Mouse (Mus musculus): ENCODE measurements around the gene Hist3h2ba. TPM values are rescaled to one million over a fixed set of nuclear protein-coding genes. Genes with fewer than 3 reads are reported as not detected.
A peak's percentile ranks its signal among the peaks of the same experiment; 100 is the strongest.

Gene Hist3h2ba
- total RNA-seq, 1 experiment = 141 TPM

DNA sequence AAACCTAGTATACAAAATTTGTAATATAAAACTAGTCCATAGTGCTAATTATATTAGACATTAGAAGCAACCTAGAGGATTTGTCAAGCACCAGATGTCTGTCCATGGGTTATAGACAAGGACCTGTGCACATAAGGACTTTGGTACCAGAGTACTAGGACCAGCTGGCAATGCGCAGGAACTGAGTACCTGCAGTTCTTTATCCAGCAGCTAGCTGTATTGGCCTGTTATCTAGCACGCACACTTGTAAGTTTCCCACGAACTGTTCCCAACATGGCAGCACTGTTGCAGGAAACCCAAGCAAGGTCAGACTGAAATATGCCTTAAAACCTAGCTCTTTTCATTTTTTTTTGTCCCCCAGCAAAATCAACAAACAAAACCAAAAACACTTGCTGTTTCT is 18.5 kb upstream of the Hist3h2ba start:
- TF ChIP-seq HCFC1 (IDR thresholded peaks at IDR 0.05; ENCODE audit: borderline replicate concordance, insufficient read depth, low read length) = no peak
- TF ChIP-seq CHD2 (IDR thresholded peaks at IDR 0.05; ENCODE audit: low read depth, low read length) = no peak
- no peak for TF ChIP-seq MAFK (IDR thresholded peaks at IDR 0.05; ENCODE audit: insufficient read depth, low read depth, low read length)

DNA sequence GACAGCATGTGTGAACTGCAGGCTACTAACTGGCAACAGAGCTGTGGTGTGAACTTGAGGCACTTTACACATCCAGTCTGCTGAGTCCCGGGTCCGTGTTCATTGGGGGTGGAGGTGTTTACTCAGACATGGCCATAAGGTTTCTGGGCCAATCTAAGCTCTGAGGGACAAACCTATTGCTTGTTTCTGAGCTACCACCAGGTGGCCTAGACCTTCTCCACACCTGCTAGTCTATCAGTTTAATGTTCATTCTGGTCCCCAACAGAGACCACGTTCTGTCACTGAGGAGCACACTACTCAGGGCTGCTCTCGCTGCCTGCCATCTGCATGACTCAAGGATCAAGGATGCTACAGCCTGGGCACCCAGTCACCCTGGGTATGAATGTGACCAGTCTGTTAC is 17.1 kb upstream of the Hist3h2ba start:
- Histone ChIP-seq H3K9me3 (ENCODE audit: control insufficient read depth, insufficient read depth, low read depth, low read length) (no peaks in the 10 kb centered on the region), H3K9ac (ENCODE audit: insufficient read depth, low read depth, low read length, poor library complexity, severe bottlenecking) (no peak overlapping the region), H3K4me3 (ENCODE audit: insufficient read depth in 1 of 2, low read depth in 1 of 2, low read length in 2 of 2, poor library complexity in 1 of 2, severe bottlenecking in 1 of 2) (no peak overlapping the region), H3K36me3 (ENCODE audit: control insufficient read depth, insufficient read depth, low read length, poor library complexity, severe bottlenecking) (peaks cover 36% of the 10 kb centered on the region), H3K4me1 (ENCODE audit: control insufficient read depth in 2 of 2, insufficient read depth in 2 of 2, low read length in 2 of 2, poor library complexity in 1 of 2) (peaks cover 0 to 8% of the 10 kb centered on the region in 2 experiments; a peak in 1 of 4 replicates), H3K27ac (ENCODE audit: insufficient read depth, low read depth, low read length, poor library complexity, severe bottlenecking) (no peak overlapping the region)
- no peak for DNase-seq (ENCODE audit: low read depth, low spot score)
- no peak for TF ChIP-seq CHD2 (IDR thresholded peaks at IDR 0.05; ENCODE audit: low read depth, low read length)
- TF ChIP-seq MAFK (IDR thresholded peaks at IDR 0.05; ENCODE audit: insufficient read depth, low read depth, low read length) = no peak
- no peak for TF ChIP-seq ZNF384 (IDR thresholded peaks at IDR 0.05; ENCODE audit: low read depth, low read length)
- TF ChIP-seq ZC3H11A (IDR thresholded peaks at IDR 0.05; ENCODE audit: borderline replicate concordance, low read depth, low read length) = no peak
- no peak for TF ChIP-seq HCFC1 (IDR thresholded peaks at IDR 0.05; ENCODE audit: borderline replicate concordance, insufficient read depth, low read length)
- in situ Hi-C loops (cut with MboI; ENCODE audit: low sequenced_read_pairs in 2 of 2, unreplicated experiment in 2 of 2) = no loop called here

More for the DNA sequence above, 18.5 kb upstream of the Hist3h2ba start:
- H3K4me3 ChIP-seq (ENCODE audit: insufficient read depth in 1 of 2, low read depth in 1 of 2, low read length in 2 of 2, poor library complexity in 1 of 2, severe bottlenecking in 1 of 2) = no peak overlapping the region
- H3K9me3 ChIP-seq (ENCODE audit: control insufficient read depth, insufficient read depth, low read depth, low read length) = no peaks in the 10 kb centered on the region
- H3K9ac ChIP-seq (ENCODE audit: insufficient read depth, low read depth, low read length, poor library complexity, severe bottlenecking) = no peak overlapping the region
- no peak overlapping the region for H3K27ac ChIP-seq (ENCODE audit: insufficient read depth, low read depth, low read length, poor library complexity, severe bottlenecking)
- in situ Hi-C loops (cut with MboI; ENCODE audit: low sequenced_read_pairs in 2 of 2, unreplicated experiment in 2 of 2) = no loop called here
- H3K4me1 ChIP-seq (ENCODE audit: control insufficient read depth in 2 of 2, insufficient read depth in 2 of 2, low read length in 2 of 2, poor library complexity in 1 of 2) = peaks cover 0 to 8% of the 10 kb centered on the region in 2 experiments; a peak in 1 of 4 replicates
- no peak for DNase-seq (ENCODE audit: low read depth, low spot score)
- H3K36me3 ChIP-seq (ENCODE audit: control insufficient read depth, insufficient read depth, low read length, poor library complexity, severe bottlenecking) = peaks cover 31% of the 10 kb centered on the region

DNA sequence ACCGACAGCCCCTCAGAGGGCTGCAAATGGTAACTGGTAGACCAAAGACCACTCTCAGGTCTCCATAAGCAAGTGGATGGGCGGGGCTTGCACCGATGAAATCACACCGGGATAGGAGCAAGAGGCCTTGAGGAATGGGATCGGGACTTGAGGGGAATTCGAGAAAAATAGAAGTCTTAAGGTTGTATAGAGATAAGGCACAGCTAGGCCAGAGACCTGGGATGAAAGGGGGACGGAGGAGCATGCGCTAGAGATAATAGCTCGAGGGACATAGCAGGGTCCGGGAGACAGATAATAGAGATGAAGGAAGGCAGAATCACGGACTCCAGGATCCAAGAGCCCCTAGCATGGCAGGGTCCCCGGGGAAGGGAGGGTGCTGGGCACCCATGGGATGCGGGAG is 10.8 kb upstream of the Hist3h2ba start:
- no peak for DNase-seq (ENCODE audit: low read depth, low spot score)
- TF ChIP-seq MAFK (IDR thresholded peaks at IDR 0.05; ENCODE audit: insufficient read depth, low read depth, low read length) = no peak
- 0 out of 2 replicates have a peak, but pooled peaks have one; percentile 24 for TF ChIP-seq HCFC1 (IDR thresholded peaks at IDR 0.05; ENCODE audit: borderline replicate concordance, insufficient read depth, low read length)
- no peak for TF ChIP-seq CHD2 (IDR thresholded peaks at IDR 0.05; ENCODE audit: low read depth, low read length)
- no peaks in the 10 kb centered on the region for H3K9me3 ChIP-seq (ENCODE audit: control insufficient read depth, insufficient read depth, low read depth, low read length)
- peak overlapping the region; percentile 87 to 94 for H3K4me3 ChIP-seq (ENCODE audit: insufficient read depth in 1 of 2, low read depth in 1 of 2, low read length in 2 of 2, poor library complexity in 1 of 2, severe bottlenecking in 1 of 2)
- in situ Hi-C loops (cut with MboI; ENCODE audit: low sequenced_read_pairs in 2 of 2, unreplicated experiment in 2 of 2) = no loop called here
- no peak overlapping the region for H3K27ac ChIP-seq (ENCODE audit: insufficient read depth, low read depth, low read length, poor library complexity, severe bottlenecking)
- H3K9ac ChIP-seq (ENCODE audit: insufficient read depth, low read depth, low read length, poor library complexity, severe bottlenecking) = peak overlapping the region; percentile 90
- H3K36me3 ChIP-seq (ENCODE audit: control insufficient read depth, insufficient read depth, low read length, poor library complexity, severe bottlenecking) = peaks cover 23% of the 10 kb centered on the region
- no peaks in the 10 kb centered on the region for H3K4me1 ChIP-seq (ENCODE audit: control insufficient read depth in 2 of 2, insufficient read depth in 2 of 2, low read length in 2 of 2, poor library complexity in 1 of 2)

DNA sequence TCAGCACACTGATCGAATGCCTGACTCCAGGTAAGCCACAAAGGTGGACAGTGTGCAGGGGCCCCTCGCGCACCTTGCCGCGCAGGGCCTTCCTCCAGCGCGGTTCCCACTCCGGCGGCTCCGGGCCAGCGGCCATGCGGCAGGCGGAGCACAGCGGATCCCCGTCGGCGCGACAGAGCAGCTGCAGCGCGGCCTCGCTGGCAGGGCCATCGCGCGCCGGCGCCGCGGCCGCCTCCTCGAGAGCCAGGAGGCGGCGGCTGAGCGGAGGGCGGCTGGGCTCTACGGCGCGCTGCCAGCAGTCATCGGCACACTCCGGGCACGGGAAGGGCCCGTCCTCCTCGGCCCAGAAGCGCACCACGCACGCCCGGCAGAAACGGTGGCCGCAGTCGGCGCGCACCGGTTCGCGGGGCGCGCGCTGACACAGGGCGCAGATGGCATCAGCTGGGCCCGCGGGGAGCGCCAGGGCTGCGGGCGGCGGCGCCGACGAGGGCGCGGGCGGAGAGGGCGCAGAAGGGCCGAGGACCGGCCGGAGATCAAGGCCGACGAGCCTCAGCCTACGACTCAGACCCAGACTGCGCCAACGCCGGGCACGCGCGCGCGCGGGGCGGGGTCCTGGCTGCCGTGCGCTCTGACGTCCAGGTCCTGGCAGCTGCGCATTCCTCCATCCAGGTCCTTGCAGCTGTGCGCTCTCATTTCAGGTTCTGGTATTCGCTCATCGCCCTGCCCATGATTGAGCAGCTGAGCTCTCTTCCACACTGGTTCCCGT is 10.2 kb upstream of the Hist3h2ba start, which contains the start of gene Rnf187:
Gene Rnf187, minus strand, starts transcription at position 595 of the 766 bp plus-strand sequence.
- peak within 1 kb of the TSS; percentile 87 to 94 for H3K4me3 ChIP-seq (ENCODE audit: insufficient read depth in 1 of 2, low read depth in 1 of 2, low read length in 2 of 2, poor library complexity in 1 of 2, severe bottlenecking in 1 of 2)
- TF ChIP-seq HCFC1 (IDR thresholded peaks at IDR 0.05; ENCODE audit: borderline replicate concordance, insufficient read depth, low read length) = peak; percentile 50; the same call in 1 of the 2 replicates
- TF ChIP-seq MAFK (IDR thresholded peaks at IDR 0.05; ENCODE audit: insufficient read depth, low read depth, low read length) = no peak
- peaks cover 17% of the 10 kb centered on the region for H3K36me3 ChIP-seq (ENCODE audit: control insufficient read depth, insufficient read depth, low read length, poor library complexity, severe bottlenecking)
- peak; percentile 85 for DNase-seq (ENCODE audit: low read depth, low spot score)
- no peaks in the 10 kb centered on the region for H3K9me3 ChIP-seq (ENCODE audit: control insufficient read depth, insufficient read depth, low read depth, low read length)
- no peak within 1 kb of the TSS for H3K27ac ChIP-seq (ENCODE audit: insufficient read depth, low read depth, low read length, poor library complexity, severe bottlenecking)
- H3K9ac ChIP-seq (ENCODE audit: insufficient read depth, low read depth, low read length, poor library complexity, severe bottlenecking) = peak within 1 kb of the TSS; percentile 90
- in situ Hi-C loops (cut with MboI; ENCODE audit: low sequenced_read_pairs in 2 of 2, unreplicated experiment in 2 of 2) = no loop called here
- no peaks in the 10 kb centered on the region for H3K4me1 ChIP-seq (ENCODE audit: control insufficient read depth in 2 of 2, insufficient read depth in 2 of 2, low read length in 2 of 2, poor library complexity in 1 of 2)

DNA sequence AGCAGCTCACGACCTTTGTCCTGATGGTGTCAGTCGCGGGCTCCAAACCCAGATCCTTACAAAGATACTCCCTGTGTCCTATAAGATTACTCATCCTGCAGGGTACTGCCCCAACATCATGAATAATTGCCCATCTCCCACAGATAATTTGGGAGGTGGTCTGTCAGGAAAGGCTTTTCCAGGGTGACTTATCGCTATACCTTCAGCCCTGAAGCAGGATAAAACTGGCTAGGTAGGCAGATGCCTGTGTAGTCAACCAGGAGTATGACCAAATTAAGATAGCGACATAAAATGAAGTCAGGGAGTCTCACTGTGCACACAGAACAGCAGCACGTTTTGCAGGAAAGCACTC is 9.7 kb upstream of the Hist3h2ba start:
- no peak for TF ChIP-seq MAFK (IDR thresholded peaks at IDR 0.05; ENCODE audit: insufficient read depth, low read depth, low read length)
- no peak for TF ChIP-seq ZC3H11A (IDR thresholded peaks at IDR 0.05; ENCODE audit: borderline replicate concordance, low read depth, low read length)
- no peak for TF ChIP-seq HCFC1 (IDR thresholded peaks at IDR 0.05; ENCODE audit: borderline replicate concordance, insufficient read depth, low read length)
- TF ChIP-seq CHD2 (IDR thresholded peaks at IDR 0.05; ENCODE audit: low read depth, low read length) = no peak
- no peak for TF ChIP-seq ZNF384 (IDR thresholded peaks at IDR 0.05; ENCODE audit: low read depth, low read length)
- in situ Hi-C loops (cut with MboI; ENCODE audit: low sequenced_read_pairs in 2 of 2, unreplicated experiment in 2 of 2) = no loop called here
- Histone ChIP-seq H3K9ac (ENCODE audit: insufficient read depth, low read depth, low read length, poor library complexity, severe bottlenecking) (no peak overlapping the region), H3K36me3 (ENCODE audit: control insufficient read depth, insufficient read depth, low read length, poor library complexity, severe bottlenecking) (peaks cover 12% of the 10 kb centered on the region), H3K4me1 (ENCODE audit: control insufficient read depth in 2 of 2, insufficient read depth in 2 of 2, low read length in 2 of 2, poor library complexity in 1 of 2) (no peaks in the 10 kb centered on the region), H3K4me3 (ENCODE audit: insufficient read depth in 1 of 2, low read depth in 1 of 2, low read length in 2 of 2, poor library complexity in 1 of 2, severe bottlenecking in 1 of 2) (peak overlapping the region in 1 of 2 experiments; percentile 94; a peak in 2 of 4 replicates), H3K27ac (ENCODE audit: insufficient read depth, low read depth, low read length, poor library complexity, severe bottlenecking) (no peak overlapping the region), H3K9me3 (ENCODE audit: control insufficient read depth, insufficient read depth, low read depth, low read length) (no peaks in the 10 kb centered on the region)
- DNase-seq (ENCODE audit: low read depth, low spot score) = no peak
